Comparison of ENCODE assay signal across 8 mouse cellular contexts in the genomic region with DNA sequence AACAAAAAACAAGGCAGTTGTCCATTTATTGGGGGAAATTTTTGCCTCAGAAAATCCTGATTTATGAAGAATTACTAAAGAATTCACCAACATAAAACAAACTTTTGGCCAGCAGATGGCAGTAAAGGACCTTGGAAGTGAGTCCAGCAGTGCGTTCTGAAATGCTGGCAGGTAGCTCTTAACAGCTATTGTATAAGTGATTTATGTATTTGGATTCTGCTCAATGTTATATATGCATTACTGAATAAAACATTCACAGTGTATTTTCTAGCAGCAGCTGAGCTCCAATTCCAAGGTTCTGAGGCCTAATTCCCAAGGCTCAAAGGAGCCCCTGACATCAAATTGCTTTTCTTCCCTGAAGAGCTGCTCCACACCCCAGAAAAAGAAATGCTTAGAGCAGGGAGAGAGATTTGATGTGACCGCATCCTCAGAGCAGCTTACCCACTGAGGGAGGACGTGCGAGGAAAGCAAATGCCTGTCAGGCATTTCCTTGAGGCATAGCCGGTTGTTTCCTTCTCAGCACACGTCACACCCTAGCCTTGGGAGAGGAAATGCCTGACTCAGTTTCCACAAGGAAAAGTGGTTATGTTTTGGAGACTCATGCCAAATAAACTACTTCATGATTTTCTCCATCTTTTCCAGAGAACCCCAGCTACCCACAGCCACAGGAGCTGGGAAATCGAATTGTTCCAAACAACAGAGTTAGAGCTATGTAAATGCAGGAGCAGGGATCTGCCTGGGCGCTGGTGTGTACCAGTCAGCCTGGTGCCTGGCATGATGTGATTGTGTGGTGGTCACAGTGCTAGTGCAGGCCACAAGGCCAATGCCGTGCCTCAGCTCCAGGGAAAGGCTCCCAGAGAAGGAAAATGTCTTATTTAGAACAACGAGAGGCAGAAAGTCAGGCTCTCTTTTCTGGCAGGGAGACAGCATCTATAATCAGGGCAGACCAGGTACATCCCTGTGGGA.
DNase-seq lines count a peak whose midpoint lies in the region; ATAC-seq and TF ChIP-seq lines count a peak whose summit lies in the region.

No protein-coding gene starts in this region.

- TF ChIP-seq CTCF in gastrocnemius, adult 2 months (IDR thresholded peaks at IDR 0.05), result peak; percentile 78

- H3K9me3 ChIP-seq in forebrain, embryonic 13.5 days (replicated peaks), result no peaks in the 10 kb centered on the region
- no peaks in the 10 kb centered on the region for H3K9me3 ChIP-seq in intestine, embryonic 14.5 days (ENCODE audit: control insufficient read depth, low read length)

- peak overlapping the region; percentile 4; the same call in 1 of the 2 replicates for H3K9ac ChIP-seq in forebrain, embryonic 13.5 days
- no peak overlapping the region for H3K9ac ChIP-seq in intestine, embryonic 14.5 days (ENCODE audit: low read length)

- H3K4me2 ChIP-seq in forebrain, embryonic 13.5 days, result no peak overlapping the region
- H3K4me2 ChIP-seq in intestine, embryonic 14.5 days (ENCODE audit: low read length), result no peak overlapping the region

- 59% methylated on average over 10 of the region's 10 CpGs for WGBS in forebrain, embryonic 13.5 days
- 51% methylated on average over 10 of the region's 10 CpGs for WGBS in intestine, embryonic 14.5 days

- no peak overlapping the region for H3K4me3 ChIP-seq in gastrocnemius, adult 2 months
- no peak overlapping the region for H3K4me3 ChIP-seq in forebrain, embryonic 13.5 days
- no peak overlapping the region for H3K4me3 ChIP-seq in intestine, embryonic 14.5 days (ENCODE audit: low read depth, low read length)

- intact Hi-C loops in gastrocnemius, adult 2 months (cut with DNase I), result loop anchor here (2.0 kb wide), 3 partner anchors 97 to 1293 kb away; partner anchors contain the start of genes Fars2 and Lyrm4

- H3K27me3 ChIP-seq in forebrain, embryonic 13.5 days, result no peaks in the 10 kb centered on the region
- no peaks in the 10 kb centered on the region for H3K27me3 ChIP-seq in intestine, embryonic 14.5 days (replicated peaks; ENCODE audit: control insufficient read depth, insufficient read depth, low read length)

- peak; percentile 50 for ATAC-seq in cerebellum, adult (ENCODE audit: insufficient number of reproducible peaks, low FRiP score, low TSS enrichment)
- ATAC-seq in forebrain, embryonic 13.5 days, result peak; percentile 85
- ATAC-seq in intestine, embryonic 14.5 days (replicated peaks; ENCODE audit: low FRiP score, low TSS enrichment, low read depth), result no peak
- peak; percentile 64; the same call in 1 of the 2 replicates for ATAC-seq in megakaryocyte-erythroid progenitor cell, adult 5-6 weeks (replicated peaks; ENCODE audit: low FRiP score, low TSS enrichment, poor library complexity, severe bottlenecking)

- no peaks in the 10 kb centered on the region for H3K36me3 ChIP-seq in forebrain, embryonic 13.5 days (ENCODE audit: poor library complexity, severe bottlenecking)
- no peaks in the 10 kb centered on the region for H3K36me3 ChIP-seq in intestine, embryonic 14.5 days (ENCODE audit: control insufficient read depth, insufficient read depth, low read length)

- peaks cover 12% of the 10 kb centered on the region for H3K4me1 ChIP-seq in forebrain, embryonic 13.5 days
- H3K4me1 ChIP-seq in intestine, embryonic 14.5 days (replicated peaks; ENCODE audit: control insufficient read depth, insufficient read depth, low read length), result no peaks in the 10 kb centered on the region

- peak; percentile 43 for DNase-seq in gastrocnemius, adult 2 months
- no peak for DNase-seq in gastrocnemius, adult 8-10 months (ENCODE audit: low spot score in 2 of 2)
- DNase-seq in intestine, embryonic 14.5 days (ENCODE audit: low spot score), result peak; percentile 65
- DNase-seq in left cerebral cortex, adult 18-20 months (ENCODE audit: low spot score in 2 of 2), result peak; percentile 60 to 90
- DNase-seq in right cerebral cortex, postnatal 4 days, result peak; percentile 84

- H3K27ac ChIP-seq in gastrocnemius, adult 2 months, result no peak overlapping the region
- peak overlapping the region; percentile 69 for H3K27ac ChIP-seq in forebrain, embryonic 13.5 days
- H3K27ac ChIP-seq in intestine, embryonic 14.5 days (ENCODE audit: low read depth), result no peak overlapping the region

Comparison
In these comparisons a context has a peak if more than half of its experiments do, and no peak if none do; other contexts are left out.
1. DNase-seq: peak in gastrocnemius, adult 2 months (single experiment), intestine, embryonic 14.5 days (single experiment), left cerebral cortex, adult 18-20 months (2 of 2) and right cerebral cortex, postnatal 4 days (single experiment); none in gastrocnemius, adult 8-10 months (0 of 2).